Mouse (Mus musculus) small intestine, adult 2 months (tissue): ENCODE data around the gene Ppfibp1.

ENCODE experiments used
- CTCF ChIP-seq: fragments of 200-500 bp; IDR thresholded peaks from 2 replicates; pipeline ENCODE4 v1.5.1; 2012; ENCODE audit warnings: low read depth, mild to moderate bottlenecking, control low read depth, inconsistent platforms, low read length, moderate library complexity, mixed read lengths; ENCODE audit not compliant: insufficient replicate concordance, insufficient read length; ENCODE audit errors: extremely low read depth
- POLR2A ChIP-seq: fragments of 200-500 bp; IDR thresholded peaks from 2 replicates; pipeline ENCODE4 v1.6.1; 2012; ENCODE audit warnings: low read depth, mild to moderate bottlenecking, control low read depth, inconsistent platforms, low read length, moderate library complexity

DNA sequence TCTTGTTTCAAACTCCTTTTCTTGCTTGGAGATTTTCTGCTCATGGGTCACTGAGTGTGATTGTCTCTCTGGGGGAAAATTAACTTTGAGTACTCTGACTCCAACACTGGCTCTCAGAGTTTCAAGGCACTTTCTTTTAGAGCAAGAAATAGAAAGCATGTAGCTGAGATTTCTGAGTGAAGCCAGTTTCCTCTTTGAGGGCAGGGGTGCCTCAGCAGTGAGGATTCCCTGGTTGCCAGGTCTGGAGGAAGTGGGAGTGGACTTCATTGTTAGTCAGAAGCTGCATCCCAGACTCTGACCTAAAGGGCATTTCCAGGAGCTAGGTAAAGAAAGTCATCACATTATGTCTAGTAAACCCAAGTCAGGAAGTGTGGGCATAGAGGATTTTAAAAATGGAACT lies 2.3 kb downstream of the Ppfibp1 start:
- TF ChIP-seq POLR2A (no peak), CTCF (no peak)
